Mouse (Mus musculus) megakaryocyte, embryonic 14.5 days (primary cell): ENCODE data around the gene Cast.

Experiments
- FLI1 ChIP-seq: IDR thresholded peaks from 2 replicates; pipeline ENCODE4 v1.6.1; 2012; ENCODE audit warnings: low read length, inconsistent platforms, mixed read lengths
- GATA1 ChIP-seq: IDR thresholded peaks from 3 replicates; pipeline ENCODE4 v1.6.1; 2012; ENCODE audit warnings: mixed read lengths, low read length, inconsistent platforms, borderline replicate concordance

DNA sequence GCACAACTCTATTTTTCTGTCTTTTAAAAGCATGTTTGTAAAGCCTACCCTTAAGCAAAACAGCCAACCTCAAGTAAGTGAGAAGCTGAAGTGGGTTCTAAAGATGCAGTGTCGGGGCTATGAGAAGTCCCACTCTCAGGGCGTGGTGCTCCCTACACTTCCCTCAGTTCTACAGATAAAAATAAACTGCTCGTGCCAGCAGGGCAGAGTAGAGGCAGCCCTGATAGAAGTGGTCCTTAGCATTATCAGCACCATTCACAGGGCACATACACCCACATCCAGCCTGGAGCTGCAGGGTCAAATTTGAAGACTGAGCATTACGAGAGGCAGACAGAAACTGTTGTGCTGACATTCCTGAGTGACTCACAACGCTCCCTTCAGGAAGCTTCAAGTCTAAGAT is 72.8 kb downstream of the Cast start:
- TF ChIP-seq GATA1 = no peak
- no peak for TF ChIP-seq FLI1
